Mouse (Mus musculus) leukemia stem cell, adult 10-12 weeks (primary cell): ENCODE data around the gene Zdhhc14. TPM values are rescaled to one million over a fixed set of nuclear protein-coding genes. Genes with fewer than 3 reads are reported as not detected.

Experiments used
- polyA plus RNA-seq: library from polyadenylated mRNA; stranded (reverse); fragments of >175 nt; gene quantifications from 2 replicates; pipeline ENCODE4 v1.2.3, GENCODE M21; 2012; ENCODE audit warnings: low replicate concordance

Gene Zdhhc14
- polyA plus RNA-seq, result 43.9 and 78.3 TPM in 2 replicates

DNA sequence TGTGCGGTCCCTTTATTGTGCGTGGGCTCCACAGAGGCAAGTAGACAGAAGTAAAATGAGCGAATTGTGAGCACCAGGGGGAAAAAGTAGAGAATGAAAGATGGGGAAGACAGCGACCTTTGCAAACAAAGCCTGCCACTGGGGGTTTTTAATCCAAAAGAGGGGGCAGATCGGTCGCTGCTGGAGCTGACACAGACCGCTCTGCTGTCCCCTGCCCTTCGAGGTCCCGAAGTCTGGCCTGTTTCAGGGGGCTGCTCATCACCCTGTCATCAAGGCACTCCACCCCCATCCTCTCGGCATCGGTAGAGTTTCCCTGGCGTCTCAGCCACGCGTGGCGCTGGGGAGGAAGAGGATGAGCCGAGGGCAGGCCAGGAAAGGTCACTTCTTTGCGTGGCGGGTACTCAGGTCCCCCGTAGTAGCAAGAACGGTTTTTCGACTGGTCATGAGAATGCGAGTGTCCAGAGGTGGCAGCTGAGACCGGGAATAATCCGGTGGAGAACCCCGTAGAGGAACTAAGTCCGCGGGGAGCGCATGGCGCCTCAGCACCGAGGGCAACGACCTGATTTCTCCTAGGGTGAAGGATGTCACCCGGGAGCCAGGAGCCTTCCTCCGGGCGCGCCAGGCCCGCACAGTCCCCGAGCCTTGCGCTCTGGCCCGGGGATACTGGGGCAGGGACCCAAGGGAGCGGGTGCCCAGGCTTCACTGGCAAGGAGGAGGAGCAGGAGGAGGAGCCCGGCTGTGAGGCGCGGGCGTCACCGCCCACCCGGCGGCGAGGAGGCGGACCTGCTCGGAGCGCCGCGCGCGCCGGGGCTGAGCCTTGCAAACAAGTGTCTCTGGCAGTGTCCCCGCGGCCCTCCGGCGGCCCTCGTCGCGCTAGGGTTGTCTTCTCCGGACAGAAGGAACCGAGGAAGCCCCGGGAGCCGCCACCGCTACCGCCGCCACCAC lies at the start of gene Zdhhc14:
Gene Zdhhc14 (plus strand): TSS at position 757 of the 945 bp plus-strand sequence.

Other genes starting within 250 kb of the Zdhhc14 start
- gene Ldhal6b, start 73.8 kb upstream of the Zdhhc14 start, polyA plus RNA-seq, result not detected in 2 replicates
- 3.2 and 26.5 TPM in 2 replicates for gene Tmem242, start 52.3 kb upstream of the Zdhhc14 start, polyA plus RNA-seq